Mouse (Mus musculus) cerebellum, adult 11-12 months (tissue): ENCODE results near the gene 4930523C07Rik.

ENCODE experiments used
- DNase-seq: peaks from one replicate; pipeline ENCODE4 v3.0.0; 2022

The 4930523C07Rik gene

DNA sequence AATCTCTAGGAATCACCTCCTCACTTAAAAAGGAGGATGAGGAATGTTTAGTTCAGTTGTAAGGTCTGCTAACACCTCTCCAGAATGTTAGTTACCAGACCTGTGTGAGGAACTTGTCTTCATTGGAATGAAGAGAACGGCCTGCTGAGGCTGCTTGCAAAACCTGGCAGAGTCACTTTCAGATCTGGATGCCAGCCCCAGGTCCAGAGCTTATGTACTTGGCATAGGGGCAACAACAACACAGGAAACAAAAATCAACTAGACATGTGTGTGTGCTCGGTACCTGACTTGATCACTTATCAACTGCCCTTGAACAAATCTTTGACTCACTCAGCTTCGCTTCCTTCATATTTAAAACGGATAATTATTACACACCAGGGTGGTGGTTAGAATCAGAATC lies 2.6 kb downstream of the 4930523C07Rik start:
- no peak for DNase-seq

DNA sequence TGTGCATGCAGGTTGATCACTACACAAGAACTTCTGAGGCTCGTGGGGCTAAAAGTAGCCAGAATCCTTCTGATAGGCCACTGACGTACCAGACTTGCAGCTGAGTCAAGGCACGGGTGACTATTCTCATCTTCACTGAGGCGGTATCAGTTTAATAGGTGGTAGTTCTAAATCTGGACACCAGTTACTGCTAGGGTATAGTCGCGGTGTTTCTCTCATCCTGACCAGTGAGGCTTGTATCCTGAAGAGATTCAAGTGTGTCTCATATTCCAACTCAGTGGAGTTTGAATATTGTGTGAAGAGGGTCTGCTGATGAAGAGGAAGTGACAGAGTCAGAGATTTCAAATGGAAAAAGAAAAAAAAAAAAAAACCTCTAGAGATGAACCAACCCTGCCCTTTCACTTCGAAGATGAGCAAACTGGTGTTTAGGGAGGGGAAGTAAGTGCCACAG lies 3.3 kb downstream of the 4930523C07Rik start:
- no peak for DNase-seq

DNA sequence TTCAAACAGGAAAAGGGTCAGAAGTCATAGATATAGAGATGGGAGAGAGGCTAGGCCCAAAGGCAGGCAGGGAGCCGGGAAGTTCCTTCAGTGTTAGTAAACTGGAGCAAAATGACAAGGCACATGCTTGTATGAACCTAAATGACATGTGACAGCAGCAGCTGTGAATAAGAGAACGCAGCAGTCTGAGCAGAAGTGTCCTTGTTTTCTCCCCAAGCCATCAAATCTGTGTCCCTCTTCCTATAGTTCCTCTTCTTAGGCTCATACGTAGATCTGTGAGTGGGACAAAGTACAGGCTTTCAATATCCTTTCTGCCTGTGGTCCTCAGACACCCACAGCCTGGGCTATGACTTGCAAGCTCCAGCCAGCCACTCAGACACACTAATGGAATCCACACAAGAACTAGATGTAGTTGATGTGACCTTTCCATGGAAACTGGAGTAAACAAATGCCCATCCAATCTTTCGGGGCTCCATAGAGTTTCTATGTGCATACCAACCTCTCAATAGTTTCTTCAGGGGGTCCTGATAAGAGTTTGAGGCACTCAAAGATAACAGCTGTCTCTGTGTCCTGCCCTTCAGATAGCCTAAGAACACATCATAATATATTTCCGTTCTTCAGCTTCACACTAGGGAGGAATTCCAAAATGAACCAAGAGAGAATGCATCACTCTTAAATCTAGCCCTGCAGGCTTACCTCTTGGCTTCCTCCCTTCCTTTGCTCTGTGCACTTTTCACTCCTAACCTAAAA lies 5.1 kb downstream of the 4930523C07Rik start:
- no peak for DNase-seq

DNA sequence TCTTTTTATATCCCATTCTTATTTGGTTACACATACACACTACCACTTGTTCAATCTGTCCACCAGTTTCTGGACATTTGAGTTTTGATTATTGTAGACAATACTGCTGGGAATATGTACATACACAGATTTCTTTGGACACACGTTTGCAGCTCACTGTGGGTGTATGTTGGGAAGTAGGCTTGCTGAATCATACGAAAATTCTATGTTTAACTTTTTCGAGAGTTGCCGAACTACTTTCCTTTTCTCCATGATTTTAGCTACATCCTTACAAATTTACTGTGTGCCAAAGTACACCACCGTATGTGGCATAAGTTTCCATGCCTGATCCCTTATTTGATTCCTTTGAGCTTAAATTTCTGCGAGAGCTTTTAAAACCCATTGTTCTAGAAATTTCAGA lies 6.7 kb downstream of the 4930523C07Rik start:
- no peak for DNase-seq

DNA sequence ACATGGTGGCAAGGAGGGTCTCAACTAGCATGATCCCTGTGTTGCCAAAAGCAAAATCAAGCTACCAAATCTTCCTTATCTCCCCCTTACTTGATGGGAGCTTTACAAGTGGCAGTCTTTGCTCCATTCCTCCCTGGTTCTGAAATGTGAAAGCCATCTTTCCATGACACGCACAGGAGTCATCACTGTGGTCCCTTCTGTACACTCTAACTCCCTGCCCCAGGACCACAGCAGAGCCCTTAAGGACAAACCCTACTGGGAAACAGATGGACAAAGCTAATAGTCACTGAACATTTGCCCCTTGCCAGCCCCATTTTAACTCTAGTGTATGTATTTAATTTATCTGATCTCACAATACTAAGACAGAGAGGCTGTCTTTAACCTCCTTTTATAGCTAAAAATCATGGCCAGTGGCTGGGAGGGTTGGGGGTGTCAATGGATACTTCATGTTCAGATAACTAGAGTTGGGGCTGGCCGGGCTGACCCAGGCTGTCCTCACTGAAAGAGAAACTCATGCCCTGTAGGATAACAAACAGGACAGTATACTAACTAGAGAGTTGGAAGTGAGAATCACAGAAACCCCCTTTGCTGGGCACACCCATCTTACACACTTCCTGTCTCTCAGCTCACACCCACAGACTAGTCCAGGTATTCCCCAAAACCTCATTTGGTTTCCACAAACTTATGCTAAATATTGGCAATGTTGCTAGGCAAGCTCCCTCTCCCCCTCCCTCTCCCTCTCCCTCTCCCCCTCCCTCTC lies 8.6 kb downstream of the 4930523C07Rik start:
- DNase-seq, result no peak

DNA sequence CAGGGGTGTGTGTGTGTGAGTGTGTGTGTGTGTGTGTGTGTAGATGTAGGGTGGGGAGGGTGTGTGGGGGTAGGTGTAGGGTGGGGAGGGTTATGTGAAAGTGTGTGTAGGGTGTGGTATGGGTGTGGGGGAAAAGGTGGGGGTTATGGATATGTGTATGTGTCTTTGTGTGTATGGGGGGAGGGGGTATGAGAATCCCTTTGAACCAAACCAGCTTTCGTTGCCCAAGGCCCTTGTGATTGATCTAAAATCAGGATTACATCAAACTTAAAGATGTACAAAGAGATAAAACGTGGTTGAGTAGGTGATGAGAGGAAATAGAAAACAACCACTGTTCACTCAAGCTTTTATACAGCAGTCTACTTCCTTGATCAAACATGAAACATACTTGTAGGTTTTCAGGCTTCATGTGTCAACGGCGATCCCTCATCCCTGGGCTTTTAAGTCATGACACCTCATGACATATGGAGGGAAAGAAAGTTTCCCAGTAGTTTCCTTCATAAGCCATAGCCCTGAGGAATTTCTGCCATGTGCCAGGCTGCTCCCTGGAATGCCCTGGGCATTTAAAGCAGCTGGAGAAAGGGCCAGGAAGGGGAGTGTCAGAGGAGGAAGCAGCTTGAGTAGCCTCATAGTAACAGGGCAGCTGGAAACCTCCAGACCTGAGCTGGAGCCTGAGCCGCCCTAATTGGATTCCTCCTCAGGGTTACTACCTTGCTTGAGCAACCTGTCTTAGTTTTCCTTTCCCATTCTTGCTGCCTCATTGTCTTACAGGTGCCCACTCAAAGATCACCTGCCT lies 9.5 kb downstream of the 4930523C07Rik start:
- no peak for DNase-seq

DNA sequence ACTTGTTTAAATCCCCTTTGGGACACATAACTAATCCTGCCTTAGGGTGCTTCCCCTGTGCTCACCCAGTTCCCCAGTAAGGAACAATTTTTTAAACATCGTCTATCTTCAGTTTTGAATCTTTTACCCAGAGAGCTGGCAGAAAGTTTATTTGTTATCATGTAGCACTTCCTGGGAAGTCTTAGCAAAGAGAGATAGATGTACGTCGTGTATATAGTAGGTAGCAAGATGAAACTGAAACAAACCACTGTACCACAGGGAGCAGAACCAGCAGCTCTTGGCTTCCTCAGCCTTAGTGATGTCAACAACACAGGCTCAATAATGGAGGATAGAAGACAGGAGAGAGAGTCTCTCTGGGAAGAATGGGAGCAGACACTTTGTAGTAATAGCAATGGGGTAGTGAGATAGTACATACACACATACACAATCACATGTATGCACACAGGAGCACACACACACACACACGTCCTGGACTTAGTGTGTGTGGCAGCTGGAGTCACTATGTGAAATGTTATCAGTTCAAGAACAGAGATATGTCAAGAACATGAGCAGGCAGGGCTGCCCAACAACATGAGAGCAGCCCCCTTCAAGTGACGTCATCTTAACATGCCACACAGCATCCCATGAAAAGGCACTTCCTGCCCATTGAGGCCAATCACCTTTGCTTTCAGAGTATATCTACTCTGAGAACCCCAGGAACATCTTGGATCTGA lies 10.3 kb downstream of the 4930523C07Rik start:
- no peak for DNase-seq

DNA sequence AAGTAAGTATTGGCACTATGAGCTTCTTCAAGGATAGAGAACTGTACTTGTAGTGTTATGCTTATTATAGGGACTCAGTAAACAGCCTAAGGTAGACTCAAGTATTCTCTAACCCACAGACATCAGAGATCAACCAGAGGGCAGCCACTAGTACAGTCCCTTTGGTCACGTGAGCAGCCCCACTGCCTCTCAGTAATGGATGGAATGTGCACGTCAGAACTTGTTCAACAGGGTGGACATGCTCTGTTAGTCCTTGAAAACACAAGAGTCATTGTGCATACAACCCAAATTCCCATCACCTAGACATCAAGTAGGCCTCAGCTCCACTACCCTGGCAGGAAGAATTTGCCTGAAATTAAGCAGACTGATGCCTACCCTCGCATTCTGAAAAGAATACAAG lies 13.5 kb downstream of the 4930523C07Rik start:
- DNase-seq, result no peak

DNA sequence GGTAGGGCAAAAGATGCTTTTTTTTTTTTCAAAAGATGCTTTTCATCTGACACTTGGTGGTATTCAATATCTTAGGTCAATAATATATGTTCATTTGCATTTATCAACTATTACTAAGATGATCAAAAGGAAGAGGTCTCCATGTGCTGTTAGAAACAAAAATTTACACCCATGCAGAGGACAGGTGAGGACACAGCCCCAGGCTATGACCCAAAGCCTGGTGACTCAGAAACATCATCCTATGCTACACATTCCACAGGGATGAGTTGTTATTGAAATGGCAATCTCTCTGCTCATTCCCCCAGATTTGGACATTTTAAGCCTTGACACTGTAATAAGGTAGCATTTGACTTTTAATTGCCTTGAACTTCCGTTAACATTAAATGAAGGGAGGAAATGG lies 15.7 kb downstream of the 4930523C07Rik start:
- DNase-seq, result no peak

DNA sequence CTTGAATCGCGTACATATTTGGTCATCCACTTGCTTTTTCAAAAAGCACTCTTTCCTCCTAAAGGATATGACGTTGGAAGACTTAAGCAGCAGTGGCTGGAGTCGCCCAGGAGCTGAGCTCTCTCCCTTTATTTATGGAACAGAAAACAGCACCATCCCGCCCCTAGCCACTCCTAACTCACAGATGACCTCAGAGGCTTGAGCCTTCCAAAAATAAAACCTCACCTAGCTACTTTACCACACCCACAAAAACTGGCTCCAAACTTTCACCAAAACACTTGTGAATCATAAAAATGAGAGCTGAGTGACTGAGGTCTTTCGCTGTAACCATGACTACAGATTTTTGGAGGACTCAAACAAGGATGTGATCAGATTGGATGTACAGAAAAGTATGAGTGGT lies 16.4 kb downstream of the 4930523C07Rik start:
- no peak for DNase-seq

DNA sequence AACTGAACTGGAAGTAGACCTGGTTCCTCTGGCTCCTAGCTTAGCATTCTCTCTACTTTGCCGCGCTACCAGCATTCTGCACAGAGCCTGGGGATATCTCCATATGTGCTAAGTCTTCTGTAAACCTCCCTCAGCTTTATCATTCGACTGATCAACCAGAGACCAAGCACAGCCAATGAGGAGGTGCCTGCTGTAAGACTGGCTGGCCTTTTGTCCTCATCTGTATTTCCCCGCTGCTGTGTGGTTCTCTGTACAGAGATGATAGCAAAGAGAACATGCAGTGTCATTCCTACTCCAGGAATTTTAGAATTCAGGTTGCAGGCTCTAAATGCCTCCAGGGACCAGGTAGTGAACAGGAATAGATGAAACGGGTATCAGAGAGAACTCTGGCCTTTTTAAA lies 17.1 kb downstream of the 4930523C07Rik start:
- no peak for DNase-seq

DNA sequence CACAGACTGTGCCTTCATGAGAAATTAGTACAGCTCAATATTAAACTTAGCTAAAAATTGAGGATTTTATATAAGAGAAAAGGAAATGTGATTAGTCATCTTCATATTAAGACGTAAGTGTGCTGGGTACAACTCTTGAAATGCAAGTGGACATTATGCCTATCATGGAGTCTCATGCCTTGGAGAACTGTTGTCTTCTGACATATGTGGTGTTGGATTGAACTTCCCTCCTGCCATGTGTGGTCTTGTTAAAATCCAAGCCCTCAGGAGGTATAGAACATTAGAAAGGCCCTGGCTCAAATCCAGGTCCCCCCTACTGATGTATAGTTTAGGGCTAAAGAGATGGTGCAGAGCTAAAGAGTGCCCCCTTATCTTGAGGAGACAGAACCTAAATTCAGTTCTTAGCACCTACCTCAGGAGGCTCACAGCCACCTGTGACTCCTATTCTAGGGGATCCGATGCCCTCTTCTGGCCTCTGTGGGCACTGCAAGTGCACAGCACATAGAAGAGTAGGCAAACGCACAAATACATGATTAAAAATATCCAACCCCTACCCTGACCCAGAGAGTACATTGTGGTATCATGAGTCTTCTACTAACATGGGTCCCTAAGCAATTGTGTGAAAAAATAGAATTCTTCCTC lies 17.7 kb downstream of the 4930523C07Rik start:
- no peak for DNase-seq

DNA sequence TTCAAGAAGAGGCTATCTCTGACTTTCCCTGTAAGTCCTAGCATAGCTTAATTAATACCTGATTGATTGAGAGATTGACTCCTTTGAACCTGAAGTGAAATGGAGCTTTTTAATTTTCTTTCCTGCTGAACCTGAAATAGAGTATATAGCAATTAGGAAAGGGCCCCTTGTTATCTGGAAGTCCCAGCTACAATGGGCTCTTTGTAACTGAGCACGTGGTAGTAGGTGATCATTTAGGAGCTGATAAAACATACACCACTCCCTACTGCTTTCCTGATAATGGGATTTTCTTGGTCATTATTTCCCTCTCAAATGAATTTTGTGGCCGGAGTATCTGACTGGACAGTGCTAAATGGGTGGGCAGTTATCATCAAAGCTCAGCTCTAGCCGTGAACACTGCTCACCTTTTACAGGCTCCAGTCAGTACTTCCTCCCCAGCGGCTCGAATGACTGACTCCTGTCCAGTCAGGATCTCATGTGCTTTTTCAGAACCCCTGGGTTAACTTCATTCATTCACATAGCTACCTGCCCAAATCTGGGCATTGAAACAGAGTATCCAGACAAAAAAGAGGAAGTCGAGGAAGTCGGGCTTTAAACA lies 20.5 kb downstream of the 4930523C07Rik start:
- DNase-seq, result no peak

DNA sequence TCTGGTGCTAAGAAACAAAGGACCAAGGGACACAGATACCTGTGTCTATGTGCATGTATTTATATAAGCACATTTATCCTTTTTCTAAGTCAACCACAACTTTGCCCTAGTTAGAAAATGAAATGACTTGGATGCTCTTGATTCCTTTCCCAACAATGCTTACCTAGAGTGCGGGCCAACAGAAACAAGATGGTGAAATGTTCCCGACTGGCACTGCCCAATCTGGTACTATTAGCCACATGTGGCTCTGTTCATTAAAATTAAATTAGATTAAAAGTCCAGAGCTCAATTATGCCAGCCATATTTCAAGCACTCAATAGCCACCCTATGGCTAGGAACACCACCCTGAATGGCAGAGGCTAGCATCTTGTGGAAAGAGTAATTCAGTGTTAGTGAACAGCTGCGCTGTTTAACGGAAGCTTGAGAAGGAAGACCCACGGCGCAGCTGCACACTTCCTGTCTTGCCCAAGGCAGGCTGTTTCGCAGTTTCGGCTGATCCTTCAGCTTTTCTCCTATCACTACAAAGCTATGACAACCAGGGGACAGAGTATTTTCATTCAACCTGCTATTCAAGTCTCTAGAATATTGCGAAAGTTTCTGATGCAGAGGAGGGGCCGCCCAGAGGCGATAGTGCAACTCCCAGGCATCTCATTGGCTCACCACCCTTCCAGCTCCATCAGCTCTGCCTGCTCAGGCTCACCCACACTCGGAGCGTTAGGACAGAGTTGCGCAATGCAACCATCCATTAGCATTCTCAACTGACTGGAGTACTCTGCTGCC lies 34.9 kb downstream of the 4930523C07Rik start:
- DNase-seq, result no peak

DNA sequence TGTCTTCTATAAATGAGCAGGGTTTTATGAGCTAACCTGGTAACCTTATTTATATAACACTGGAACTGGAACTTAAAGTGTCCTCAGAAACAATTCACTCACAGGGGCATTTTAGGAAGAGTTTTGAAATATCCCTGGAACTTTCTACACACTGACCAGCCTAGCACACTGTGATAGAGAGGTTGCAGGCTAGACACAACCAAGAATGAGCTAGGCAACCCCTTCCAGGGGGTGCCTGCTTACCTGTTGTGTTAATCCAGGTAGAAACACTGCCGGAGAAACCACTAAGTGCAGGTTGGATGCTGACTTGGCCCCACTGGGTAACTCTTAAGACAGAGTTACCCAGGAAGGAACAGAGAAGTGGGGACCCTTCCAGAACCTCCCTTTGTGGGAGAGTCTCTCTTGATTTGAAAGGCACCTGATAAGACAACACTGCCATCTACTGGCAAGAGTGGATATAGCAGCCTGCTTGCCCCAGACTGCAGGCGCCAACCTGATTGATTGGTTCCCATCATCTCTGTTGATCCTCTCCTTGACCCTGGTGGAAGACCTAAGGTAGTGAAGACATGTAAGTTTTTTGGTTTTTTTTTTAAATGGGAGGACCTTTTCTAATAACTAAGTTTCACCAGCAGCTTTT lies 36.7 kb downstream of the 4930523C07Rik start:
- peak; percentile 32 for DNase-seq

DNA sequence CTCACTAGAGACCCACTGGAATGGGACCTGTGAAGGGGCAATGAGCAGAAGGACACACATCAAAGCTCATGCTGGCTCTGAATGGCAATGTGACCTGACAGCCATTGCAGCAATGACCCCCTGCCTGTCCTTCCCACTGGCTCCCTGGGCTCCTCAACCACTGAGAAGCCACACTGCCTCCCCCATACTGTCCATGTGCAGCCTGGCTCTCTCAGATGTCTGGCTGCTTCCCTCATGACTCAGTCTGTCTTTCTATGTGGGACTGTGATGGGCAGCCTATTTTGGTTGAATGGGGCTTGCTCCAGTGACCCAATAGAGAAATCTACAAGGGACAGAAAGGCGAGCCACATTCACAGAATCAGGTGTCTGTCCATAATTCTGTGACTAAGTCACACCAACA lies 38.5 kb downstream of the 4930523C07Rik start:
- no peak for DNase-seq

DNA sequence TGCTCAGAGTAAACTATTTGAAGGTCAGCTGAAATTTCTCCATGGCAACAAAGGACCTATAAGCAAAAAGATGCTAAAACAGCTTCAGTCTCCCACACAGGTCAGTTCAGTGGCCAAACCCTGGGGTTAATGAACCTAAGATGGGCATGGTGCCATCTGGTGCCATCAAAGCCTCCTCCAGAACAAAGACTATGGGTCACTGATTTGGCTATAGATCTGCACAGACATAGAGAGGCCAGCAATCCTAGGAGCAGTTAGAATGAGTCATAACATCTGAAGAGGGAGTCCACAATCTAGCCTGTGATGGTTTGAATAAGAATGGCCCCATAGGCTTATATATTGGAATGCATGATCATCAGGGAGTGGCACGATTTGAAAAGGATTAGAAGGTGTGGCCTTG lies 40.1 kb downstream of the 4930523C07Rik start:
- no peak for DNase-seq

DNA sequence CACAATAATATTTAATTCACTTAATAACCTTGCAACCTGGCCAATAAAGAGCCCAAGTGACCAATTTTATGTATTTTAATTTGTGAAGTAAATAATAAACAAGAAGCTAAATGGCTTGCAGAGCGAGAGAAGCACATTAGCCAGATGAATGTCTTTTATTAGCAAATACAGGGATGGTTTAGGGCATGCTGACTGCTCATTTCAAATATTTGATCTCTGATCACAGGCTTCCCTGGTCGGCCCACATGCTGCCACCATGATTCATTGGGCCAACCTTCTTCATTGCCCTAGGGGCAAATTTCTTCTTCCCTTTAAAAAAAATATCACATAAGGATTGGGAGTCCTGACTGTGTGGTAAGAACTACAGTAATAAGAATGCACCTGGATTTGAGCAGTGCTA lies 42.5 kb downstream of the 4930523C07Rik start:
- DNase-seq, result no peak

DNA sequence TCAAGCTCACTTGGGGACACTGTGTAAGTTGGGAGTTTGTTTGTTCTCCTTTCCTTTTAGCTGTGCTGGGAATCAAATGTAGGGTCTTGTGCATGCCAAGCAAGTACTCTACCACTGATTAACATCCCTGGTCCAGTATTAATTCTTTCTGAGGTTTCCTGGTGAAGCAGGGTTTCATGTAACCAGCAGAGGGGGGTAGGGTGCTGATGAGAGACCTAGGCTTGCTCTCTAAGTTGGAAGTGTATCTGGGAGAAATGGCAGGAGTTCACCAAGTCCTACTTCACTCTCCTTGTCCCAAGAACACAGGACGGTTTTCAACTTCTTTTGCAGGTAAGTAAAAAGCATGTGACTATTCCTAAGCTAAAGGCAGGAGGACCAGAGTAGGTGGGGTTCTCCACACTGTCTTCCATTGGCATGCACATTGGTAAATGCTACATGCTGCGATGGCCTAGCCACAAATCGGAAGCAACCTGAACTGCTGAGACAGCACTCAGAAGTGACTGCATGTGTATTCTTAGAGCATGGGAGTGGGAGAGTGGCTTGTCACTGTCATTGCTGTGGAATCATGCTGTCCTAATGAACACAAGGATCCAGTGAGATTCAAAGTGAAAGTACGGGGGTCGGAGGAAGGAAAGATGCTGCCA lies 55.6 kb downstream of the 4930523C07Rik start:
- no peak for DNase-seq

DNA sequence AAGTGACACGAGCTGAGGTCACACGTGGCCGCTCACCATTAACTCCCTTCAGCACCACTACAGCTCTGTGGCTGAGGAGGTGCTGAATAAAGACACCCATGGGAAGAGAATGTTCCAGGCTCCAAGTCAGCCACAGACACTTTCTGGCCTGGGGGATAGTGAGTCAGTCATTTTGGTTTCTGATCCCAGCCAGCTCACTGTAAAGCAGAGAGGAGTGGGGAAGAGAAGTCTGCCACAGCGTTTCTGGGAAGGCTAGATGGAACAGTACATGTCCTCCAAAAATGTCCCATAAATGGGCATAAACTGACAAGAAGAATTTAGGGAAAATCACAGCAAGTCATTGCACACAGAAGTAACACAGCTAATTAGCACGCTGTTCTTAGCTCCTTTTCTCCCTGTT lies 56.8 kb downstream of the 4930523C07Rik start:
- no peak for DNase-seq
